Comparison of ENCODE assay signal across 11 mouse cellular contexts in genomic region chr9:49605791-49606190, GRCm38 (mm10).
DNase-seq lines count a peak whose midpoint lies in the region; ATAC-seq and TF ChIP-seq lines count a peak whose summit lies in the region.
"Had no signal": no experiment of that assay in that cellular context is flagged by ENCODE, and none has a peak within 500 bp of the region (broad histone marks: within the 10 kb centered on the region; RNA-seq: fewer than 3 reads in every experiment).

No protein-coding gene starts in this region.

- no peak overlapping the region for H3K4me3 ChIP-seq in limb, embryonic 14.5 days (replicated peaks; ENCODE audit: low read length)
- H3K4me3 ChIP-seq in limb, embryonic 10.5 days: no peak overlapping the region
- H3K4me3 ChIP-seq in heart, adult 2 months: no peak overlapping the region
- H3K4me3 ChIP-seq in stomach, postnatal 0 days (ENCODE audit: low read depth, low read length): no peak overlapping the region

- no peaks in the 10 kb centered on the region for H3K79me2 ChIP-seq in heart, adult 2 months (replicated peaks; ENCODE audit: control insufficient read depth, insufficient read depth, low read length)

- H3K36me3 ChIP-seq in limb, embryonic 14.5 days (ENCODE audit: control insufficient read depth, insufficient read depth, low read length): no peaks in the 10 kb centered on the region
- H3K36me3 ChIP-seq in limb, embryonic 10.5 days: no peaks in the 10 kb centered on the region
- H3K36me3 ChIP-seq in heart, adult 2 months (ENCODE audit: control insufficient read depth, insufficient read depth, low read length): no peaks in the 10 kb centered on the region
- no peaks in the 10 kb centered on the region for H3K36me3 ChIP-seq in stomach, postnatal 0 days (ENCODE audit: control insufficient read depth, insufficient read depth, low read length)
- H3K36me3 ChIP-seq: G1E had no signal

- no peak for TF ChIP-seq CTCF in heart, adult 2 months (IDR thresholded peaks at IDR 0.05)
- TF ChIP-seq CTCF in stomach, postnatal 0 days (IDR thresholded peaks at IDR 0.05; ENCODE audit: low read depth): no peak

- no peak for ATAC-seq in limb, embryonic 14.5 days (ENCODE audit: low FRiP score, low read depth)
- no peak for ATAC-seq in stomach, postnatal 0 days (ENCODE audit: low FRiP score, low TSS enrichment)

- H3K27ac ChIP-seq in limb, embryonic 14.5 days (replicated peaks; ENCODE audit: low read depth, low read length): no peak overlapping the region
- no peak overlapping the region for H3K27ac ChIP-seq in limb, embryonic 10.5 days
- H3K27ac ChIP-seq in heart, adult 2 months: no peak overlapping the region
- H3K27ac ChIP-seq in stomach, postnatal 0 days (replicated peaks): peak overlapping the region; percentile 30; the same call in 1 of the 2 replicates

- no peaks in the 10 kb centered on the region for H3K4me1 ChIP-seq in limb, embryonic 14.5 days (ENCODE audit: control insufficient read depth, insufficient read depth, low read length)
- no peaks in the 10 kb centered on the region for H3K4me1 ChIP-seq in limb, embryonic 10.5 days
- H3K4me1 ChIP-seq in heart, adult 2 months (ENCODE audit: control insufficient read depth, insufficient read depth, low read length): peaks cover 1% of the 10 kb centered on the region; the same call in 1 of the 2 replicates
- no peaks in the 10 kb centered on the region for H3K4me1 ChIP-seq in stomach, postnatal 0 days (replicated peaks; ENCODE audit: control insufficient read depth, insufficient read depth)

- no peak overlapping the region for H3K4me2 ChIP-seq in limb, embryonic 14.5 days (replicated peaks; ENCODE audit: low read depth, low read length, severe bottlenecking)
- no peak overlapping the region for H3K4me2 ChIP-seq in stomach, postnatal 0 days (replicated peaks; ENCODE audit: low read depth)

- no peaks in the 10 kb centered on the region for H3K9me3 ChIP-seq in limb, embryonic 14.5 days (ENCODE audit: control insufficient read depth, low read length)
- no peaks in the 10 kb centered on the region for H3K9me3 ChIP-seq in limb, embryonic 10.5 days (replicated peaks)
- no peaks in the 10 kb centered on the region for H3K9me3 ChIP-seq in stomach, postnatal 0 days (ENCODE audit: control insufficient read depth, low read length)

- peak; percentile 9 for DNase-seq in limb, embryonic 14.5 days (ENCODE audit: low spot score)
- no peak for DNase-seq in limb, embryonic 10.5 days (ENCODE audit: low spot score)
- DNase-seq in heart, adult 2 months: peak; percentile 52 to 68
- peak; percentile 51 for DNase-seq in kidney, postnatal 10 days
- DNase-seq in stomach, postnatal 0 days (ENCODE audit: low spot score): no peak
- DNase-seq in ovary, adult 18-20 months (ENCODE audit: low spot score): no peak
- DNase-seq in frontal cortex, postnatal 14 days (ENCODE audit: low spot score in 2 of 2): no peak
- DNase-seq in adrenal gland, adult 2 months: no peak
- DNase-seq: right cerebral cortex, postnatal 4 days had no signal

- H3K9ac ChIP-seq in limb, embryonic 14.5 days (ENCODE audit: low read depth, low read length, severe bottlenecking): no peak overlapping the region
- no peak overlapping the region for H3K9ac ChIP-seq in heart, adult 2 months (ENCODE audit: low read depth, low read length)
- no peak overlapping the region for H3K9ac ChIP-seq in stomach, postnatal 0 days (ENCODE audit: low read length)
- H3K9ac ChIP-seq: forebrain, postnatal 0 days had no signal

- WGBS in limb, embryonic 14.5 days: 60% methylated on average over 4 of the region's 4 CpGs
- WGBS in limb, embryonic 10.5 days: 70% methylated on average over 4 of the region's 4 CpGs
- 18% methylated on average over 4 of the region's 4 CpGs for WGBS in heart, adult 2 months
- WGBS in stomach, postnatal 0 days: 36% methylated on average over 4 of the region's 4 CpGs

- TF ChIP-seq EP300 in heart, adult 2 months (IDR thresholded peaks at IDR 0.05; ENCODE audit: insufficient read depth, low read depth, low read length): 0 out of 2 replicates have a peak, but pooled peaks have one; percentile 42
- TF ChIP-seq EP300 in stomach, postnatal 0 days (optimal IDR thresholded peaks at IDR 0.05): no peak

- TF ChIP-seq POLR2A in limb, embryonic 14.5 days (IDR thresholded peaks at IDR 0.05; ENCODE audit: borderline replicate concordance, extremely low read depth, insufficient read depth, insufficient read length): no peak
- no peak for TF ChIP-seq POLR2A in heart, adult 2 months (IDR thresholded peaks at IDR 0.05; ENCODE audit: insufficient read depth, low read depth, low read length)

- intact Hi-C loops in heart, adult 2 months (cut with DNase I): loop anchor here (5.0 kb wide), 1 partner anchor 73 kb away; no protein-coding TSS in a partner anchor

- H3K27me3 ChIP-seq in limb, embryonic 14.5 days (ENCODE audit: control insufficient read depth, insufficient read depth, low read length): no peaks in the 10 kb centered on the region
- no peaks in the 10 kb centered on the region for H3K27me3 ChIP-seq in limb, embryonic 10.5 days (ENCODE audit: low read depth, poor library complexity, severe bottlenecking)
- H3K27me3 ChIP-seq in heart, adult 2 months (ENCODE audit: control insufficient read depth, insufficient read depth, low read length): no peaks in the 10 kb centered on the region
- H3K27me3 ChIP-seq in stomach, postnatal 0 days (ENCODE audit: control insufficient read depth, insufficient read depth, low read length): no peaks in the 10 kb centered on the region

Comparison
In these comparisons a context has a peak if more than half of its experiments do, and no peak if none do; other contexts are left out.
1. DNase-seq: peak in limb, embryonic 14.5 days (single experiment), heart, adult 2 months (2 of 2) and kidney, postnatal 10 days (single experiment); none in limb, embryonic 10.5 days (single experiment), stomach, postnatal 0 days (single experiment), ovary, adult 18-20 months (single experiment), frontal cortex, postnatal 14 days (0 of 2) and adrenal gland, adult 2 months (single experiment).